Mouse (Mus musculus) ovary, postnatal 36 days (tissue): ENCODE results near the gene Stip1.
"Not testable (repeated sequence)": the region's sequence is repeated elsewhere in the genome, so short reads cannot be mapped to it uniquely, and the experiment has no call there.

Experiments used
- DNase-seq: peaks from one replicate; pipeline ENCODE4 v3.0.0; 2022; ENCODE audit warnings: low spot score, mixed read lengths

Gene Stip1

GRCm38 (mm10) chr19:7064571-7064970 is 24.8 kb upstream of the Stip1 start:
- DNase-seq: peak; percentile 81

- no peak for DNase-seq
Observed at GRCm38 (mm10) chr19:7062916-7063315, 23.1 kb upstream of the Stip1 start.

DNA sequence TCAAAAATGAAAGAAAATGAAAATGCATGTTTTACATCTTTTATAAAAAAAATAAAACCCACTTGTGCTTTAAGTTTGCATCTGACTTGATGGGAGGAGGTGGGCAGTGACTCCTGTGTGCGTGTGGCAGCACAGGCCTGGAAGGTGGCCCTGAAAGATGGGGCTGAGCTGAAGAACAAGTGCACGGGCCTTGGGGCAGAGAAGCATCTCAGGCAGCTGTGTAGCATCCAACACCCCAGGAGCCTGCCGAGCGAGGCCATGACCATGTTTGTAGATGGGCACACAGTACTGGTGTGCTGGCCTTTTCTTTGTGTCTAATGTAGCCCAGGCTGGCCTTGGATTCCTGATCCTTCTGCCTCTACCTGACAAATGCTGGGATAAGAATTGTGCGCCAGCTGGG is 22.3 kb upstream of the Stip1 start:
- DNase-seq: no peak

- no peak for DNase-seq
Observed at GRCm38 (mm10) chr19:7058541-7058940, 18.8 kb upstream of the Stip1 start.

- DNase-seq: peak; percentile 85
Observed at GRCm38 (mm10) chr19:7057722-7058207, 18.0 kb upstream of the Stip1 start.

- no peak for DNase-seq
Observed at GRCm38 (mm10) chr19:7057126-7057721, 17.5 kb upstream of the Stip1 start.

DNA sequence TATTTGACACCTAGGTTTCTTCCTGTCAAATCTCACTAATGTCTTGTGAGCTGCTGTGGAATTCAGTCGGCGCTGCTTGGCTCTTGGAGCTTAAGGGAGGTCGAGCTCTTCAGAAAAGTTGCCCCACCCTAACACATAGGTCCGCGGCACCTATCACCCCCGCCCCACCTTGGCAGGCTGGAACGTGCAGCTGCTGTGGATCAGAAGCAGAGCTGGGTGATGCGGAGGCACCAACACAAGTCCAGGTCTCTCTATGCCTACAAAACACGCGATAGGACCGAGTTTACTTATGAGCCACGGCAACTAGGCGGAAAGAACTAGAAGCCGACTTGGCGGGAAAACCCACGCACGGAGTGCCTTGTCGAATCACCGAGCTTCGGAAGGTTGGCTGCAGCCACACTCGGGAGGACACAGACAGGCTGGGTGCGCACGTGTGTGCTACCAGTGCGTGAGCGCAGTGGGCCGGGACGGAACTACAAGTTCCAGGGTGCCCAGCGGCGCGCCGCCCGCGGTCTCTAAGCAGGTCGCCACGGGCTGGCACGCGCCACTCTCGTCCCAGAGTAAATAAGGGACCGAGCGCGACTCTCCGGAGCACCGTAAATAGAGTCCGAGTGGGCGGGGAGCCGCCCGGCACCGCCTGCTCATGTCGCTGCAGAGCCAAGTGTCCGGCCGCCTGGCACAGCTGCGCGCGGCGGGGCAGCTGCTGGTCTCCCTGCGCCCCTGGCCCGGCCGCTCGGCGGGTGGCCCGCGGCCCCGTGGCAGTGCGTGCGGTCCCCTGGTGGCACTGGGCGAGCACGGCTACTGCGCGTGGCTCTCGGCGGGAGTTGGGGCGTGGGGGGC is 16.7 kb upstream of the Stip1 start, which contains the start of gene Macrod1:
Gene Macrod1 (plus strand): TSS at position 563 of the 840 bp plus-strand sequence.
- DNase-seq: peak; percentile 79

DNA sequence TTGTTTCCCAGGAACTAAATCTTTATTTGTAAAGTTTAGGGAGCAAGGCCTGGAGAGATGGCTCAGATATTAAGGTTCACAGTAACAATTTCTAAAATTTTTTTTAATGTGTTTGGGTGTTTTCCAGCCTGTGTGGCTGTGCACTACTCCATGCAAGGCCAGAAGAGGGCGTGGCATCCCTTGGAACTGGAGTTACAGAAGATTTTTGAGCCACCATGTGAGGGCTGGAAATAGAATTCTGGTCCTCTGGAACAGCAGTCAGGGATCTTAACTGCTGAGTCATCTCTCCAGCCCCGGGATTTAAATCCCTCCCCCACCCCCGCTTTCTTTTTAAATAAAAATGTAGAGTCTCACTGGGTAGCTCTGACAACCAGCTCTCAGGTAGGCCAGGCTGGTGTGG is 15.4 kb upstream of the Stip1 start:
- DNase-seq: no peak

- no peak for DNase-seq
Observed at GRCm38 (mm10) chr19:7054772-7055171, 15.0 kb upstream of the Stip1 start.

- not testable (repeated sequence) for DNase-seq
Observed at GRCm38 (mm10) chr19:7053382-7053781, 13.6 kb upstream of the Stip1 start.

DNA sequence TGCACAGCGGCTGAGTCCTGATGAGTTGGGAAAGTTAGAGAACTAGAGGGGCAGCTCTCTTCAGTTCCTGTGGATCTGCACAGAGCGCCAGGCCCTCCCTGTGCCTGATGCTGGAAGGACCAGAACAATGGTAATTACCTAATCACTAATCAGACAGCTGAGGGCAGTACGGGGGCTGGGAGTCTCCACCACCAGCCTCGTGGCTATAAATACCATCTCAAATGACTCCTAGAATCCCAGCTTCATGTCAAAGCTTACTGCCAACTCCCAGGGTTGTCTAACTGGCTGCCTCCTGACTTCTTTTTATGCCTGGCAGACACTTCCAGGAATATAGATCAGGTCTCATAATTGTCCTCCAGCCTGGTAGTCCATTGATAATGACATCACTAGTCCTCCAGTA is 4.9 kb upstream of the Stip1 start:
- DNase-seq: no peak

DNA sequence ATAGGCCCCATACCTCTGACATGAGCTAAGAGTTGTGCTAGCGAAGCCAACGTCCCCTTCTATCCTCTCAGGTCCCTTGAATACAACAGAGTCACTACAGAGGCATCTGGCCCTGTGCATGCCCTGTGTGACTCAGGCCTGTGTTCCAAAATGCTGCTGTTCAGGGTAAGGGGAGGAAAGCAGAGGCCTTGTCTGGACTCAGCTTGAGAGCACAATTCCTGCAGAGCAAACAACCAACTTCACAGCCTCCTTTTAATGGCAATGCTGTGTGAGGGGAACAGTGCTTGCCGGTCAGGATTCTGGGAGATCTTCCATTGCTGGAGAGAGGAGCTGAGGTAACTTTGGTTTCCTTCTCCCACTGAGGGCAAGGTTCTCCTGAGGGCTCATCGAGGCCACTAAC is 4.5 kb upstream of the Stip1 start:
- no peak for DNase-seq

DNA sequence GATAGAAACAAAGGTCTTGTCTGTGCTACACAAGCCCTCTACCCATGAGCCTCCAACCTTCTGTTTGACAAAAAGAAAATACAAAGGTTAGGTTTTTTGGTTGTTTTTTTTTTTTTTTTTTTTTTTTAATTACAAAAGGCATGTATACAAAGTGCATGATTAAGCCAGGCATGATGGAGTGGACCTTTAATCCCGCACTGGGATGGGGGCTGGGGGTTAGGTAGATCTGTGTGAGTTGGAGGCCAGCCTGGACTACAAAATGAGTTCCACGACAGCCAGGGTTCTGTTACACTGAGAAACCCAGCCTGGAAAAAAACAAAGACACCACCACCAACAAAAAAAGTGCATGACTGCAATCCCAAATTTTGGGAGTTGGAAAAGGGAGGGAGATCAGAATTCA is 1.4 kb upstream of the Stip1 start:
- DNase-seq: no peak

DNA sequence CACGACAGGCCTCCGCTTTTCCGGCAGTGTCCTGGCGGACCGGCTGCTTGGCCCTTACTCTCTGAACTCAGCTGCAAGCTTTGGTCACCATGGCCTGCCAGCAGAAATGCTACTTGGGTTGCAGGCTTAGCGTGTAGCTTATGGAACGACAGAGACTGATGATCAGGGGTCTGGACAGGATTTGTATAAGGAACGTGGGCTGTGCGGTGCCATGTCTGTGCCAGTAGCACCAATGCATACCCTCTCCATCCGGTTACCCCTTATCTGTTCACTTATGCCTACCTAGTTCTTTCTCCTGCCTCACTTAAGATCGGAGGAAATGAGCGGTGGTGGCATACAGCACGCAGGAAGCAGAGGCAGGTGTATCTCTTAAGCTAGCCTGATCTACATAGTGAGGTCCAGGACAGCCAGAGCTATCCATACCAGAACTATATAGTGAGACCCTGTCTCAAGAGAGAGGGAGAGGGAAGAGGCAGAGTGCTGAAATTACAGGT is 917 bp upstream of the Stip1 start:
- no peak for DNase-seq

- no peak for DNase-seq
Observed at GRCm38 (mm10) chr19:7039088-7039720, 563 bp downstream of the Stip1 start.

DNA sequence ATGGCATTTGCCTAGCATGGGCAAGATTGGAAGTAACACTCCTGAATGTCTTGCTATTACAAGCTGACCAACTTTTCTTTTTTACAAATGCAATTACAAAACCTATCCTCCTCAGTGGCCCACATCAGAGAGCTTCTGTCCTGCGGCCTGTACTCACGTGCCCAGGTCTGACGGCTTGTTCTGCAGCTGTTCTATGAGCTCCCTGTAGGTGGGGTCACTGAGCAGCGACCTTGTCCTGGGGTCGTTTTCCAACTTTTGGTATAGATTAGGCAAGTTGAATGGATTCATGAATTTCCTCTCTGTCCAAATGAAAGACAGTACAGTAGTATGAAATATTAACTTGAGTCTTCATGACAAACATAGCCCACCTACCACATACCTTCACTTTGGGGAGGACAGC is 5.8 kb downstream of the Stip1 start:
- DNase-seq: no peak

DNA sequence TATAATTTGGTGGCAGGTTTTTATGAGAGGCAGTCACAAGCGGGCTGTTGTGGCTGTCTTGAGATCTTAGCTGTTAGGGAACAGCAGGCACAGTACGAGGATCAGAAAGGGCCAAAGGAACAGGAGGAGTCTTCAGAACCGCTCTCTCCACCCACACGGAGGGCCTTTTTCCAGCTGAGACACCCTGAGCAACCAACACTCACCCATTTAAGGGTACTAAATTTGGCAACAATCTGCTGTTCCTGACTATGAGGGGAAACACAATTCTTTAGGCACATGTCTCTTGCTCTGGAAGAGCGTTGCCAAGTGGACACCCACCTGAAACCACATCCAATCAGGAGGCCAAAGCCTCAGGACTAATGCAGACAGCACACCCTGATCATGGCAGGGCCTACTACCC is 10.2 kb downstream of the Stip1 start:
- no peak for DNase-seq

- DNase-seq: peak; percentile 53
Observed at GRCm38 (mm10) chr19:7020224-7020641, 19.5 kb downstream of the Stip1 start.

GRCm38 (mm10) chr19:7019191-7019590 is 20.6 kb downstream of the Stip1 start, which contains the start of gene Fermt3:
Gene Fermt3 (minus strand): TSS chr19:7019469.
- DNase-seq: no peak

- DNase-seq: no peak
Observed at GRCm38 (mm10) chr19:7018546-7018945, 21.2 kb downstream of the Stip1 start.

DNA sequence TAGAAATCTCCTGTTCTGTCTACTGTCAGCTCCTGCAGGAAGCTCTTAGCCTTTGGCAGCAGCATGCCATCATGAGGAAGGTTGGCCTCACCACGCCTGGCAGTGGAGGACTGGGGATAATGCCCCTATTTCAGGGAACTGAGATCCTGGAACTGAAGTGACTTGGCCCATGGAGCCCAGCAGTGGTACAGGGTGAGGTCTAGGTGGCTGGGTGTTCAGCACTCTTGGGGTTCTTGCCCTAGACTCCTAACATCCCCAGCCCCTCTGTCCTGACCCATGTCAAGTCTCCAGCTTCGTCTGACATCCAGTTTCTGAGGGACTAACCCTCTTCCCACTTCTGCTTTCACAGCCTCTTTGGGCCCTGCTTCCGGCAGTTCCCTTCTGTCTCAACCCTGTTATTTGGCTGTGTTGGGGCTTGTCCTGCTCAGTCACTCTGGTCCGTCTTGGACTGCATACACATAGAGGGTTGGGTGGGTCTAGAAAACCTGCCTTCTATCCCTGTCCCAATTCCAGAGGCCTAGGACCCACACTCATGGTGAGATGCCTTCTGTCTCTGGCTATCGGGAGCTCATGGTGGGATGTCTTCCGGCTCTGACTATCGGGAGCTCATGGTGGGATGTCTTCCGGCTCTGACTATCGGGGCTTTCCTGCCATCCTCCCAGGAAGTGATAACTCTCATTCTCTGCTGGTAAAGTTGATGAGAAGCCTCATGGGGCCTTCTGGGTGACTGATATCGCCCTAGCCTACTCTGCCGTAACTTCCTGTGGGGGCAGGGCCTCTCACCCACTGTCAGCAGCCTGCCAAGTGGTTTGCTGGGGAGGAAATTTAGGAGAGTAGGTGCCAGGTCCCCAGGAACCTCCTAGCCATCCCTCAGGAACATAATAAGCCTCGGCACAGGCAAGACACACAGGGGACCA is 22.0 kb downstream of the Stip1 start:
- no peak for DNase-seq
